Mouse (Mus musculus): ENCODE data around the gene Vsig2.

GRCm38 (mm10) chr9:37560617-37561016, 21.6 kb downstream of the Vsig2 start:
- TF ChIP-seq CTCF (conservative IDR thresholded peaks at IDR 0.05; ENCODE audit: insufficient read depth, insufficient read length, low read depth, low read length) (no peak), POLR2A (IDR thresholded peaks at IDR 0.05; ENCODE audit: low read depth, low read length) (no peak)
